Mouse (Mus musculus) fat pad, adult 2 months (tissue): ENCODE measurements at regions not wholly inside any gene's neighbourhood (a gene's known extent, or its start where the extent isn't known, plus 50 kb on each side); places are given as distances from the start of the nearest gene placed in this dataset.
A peak's percentile ranks its signal among the peaks of the same experiment; 100 is the strongest.

Source experiments
- DNase-seq: peaks from one replicate; pipeline ENCODE4 v3.0.0-alpha.2; 2011; ENCODE audit warnings: low read depth, low spot score; ENCODE audit errors: extremely low read depth

GRCm38 (mm10) chr1:90502371-90502770, 100.4 kb upstream of the Cops8 start:
- DNase-seq = no peak

GRCm38 (mm10) chr1:90502771-90503540, 99.8 kb upstream of the Cops8 start:
- DNase-seq = no peak

GRCm38 (mm10) chr1:90504583-90505080, 98.1 kb upstream of the Cops8 start:
- DNase-seq = no peak

- no peak for DNase-seq
Observed at GRCm38 (mm10) chr1:90505599-90505998, 97.2 kb upstream of the Cops8 start.

GRCm38 (mm10) chr1:90506582-90506981, 96.2 kb upstream of the Cops8 start:
- DNase-seq = no peak

GRCm38 (mm10) chr1:90509371-90509770, 93.4 kb upstream of the Cops8 start:
- DNase-seq = no peak

GRCm38 (mm10) chr1:90513442-90514070, 89.2 kb upstream of the Cops8 start:
- DNase-seq = no peak

GRCm38 (mm10) chr1:90514176-90514575, 88.6 kb upstream of the Cops8 start:
- no peak for DNase-seq

GRCm38 (mm10) chr1:90518584-90519265, 84.1 kb upstream of the Cops8 start:
- no peak for DNase-seq

GRCm38 (mm10) chr1:90519284-90520275, 83.2 kb upstream of the Cops8 start:
- DNase-seq = no peak

GRCm38 (mm10) chr1:90522294-90522693, 80.5 kb upstream of the Cops8 start:
- DNase-seq = no peak

GRCm38 (mm10) chr1:90524641-90525220, 78.0 kb upstream of the Cops8 start:
- no peak for DNase-seq

GRCm38 (mm10) chr1:90526311-90526710, 76.5 kb upstream of the Cops8 start:
- no peak for DNase-seq

- DNase-seq = peak; percentile 42
Observed at GRCm38 (mm10) chr1:90527947-90528717, 74.6 kb upstream of the Cops8 start.

GRCm38 (mm10) chr1:90533481-90533880, 69.3 kb upstream of the Cops8 start:
- no peak for DNase-seq

- no peak for DNase-seq
Observed at GRCm38 (mm10) chr1:90536105-90536504, 66.7 kb upstream of the Cops8 start.

GRCm38 (mm10) chr1:90543801-90544795, 58.7 kb upstream of the Cops8 start:
- DNase-seq = no peak

GRCm38 (mm10) chr1:90544821-90545536, 57.8 kb upstream of the Cops8 start:
- DNase-seq = no peak
